Comparison of ENCODE assay signal across 8 mouse cellular contexts in the genomic region with DNA sequence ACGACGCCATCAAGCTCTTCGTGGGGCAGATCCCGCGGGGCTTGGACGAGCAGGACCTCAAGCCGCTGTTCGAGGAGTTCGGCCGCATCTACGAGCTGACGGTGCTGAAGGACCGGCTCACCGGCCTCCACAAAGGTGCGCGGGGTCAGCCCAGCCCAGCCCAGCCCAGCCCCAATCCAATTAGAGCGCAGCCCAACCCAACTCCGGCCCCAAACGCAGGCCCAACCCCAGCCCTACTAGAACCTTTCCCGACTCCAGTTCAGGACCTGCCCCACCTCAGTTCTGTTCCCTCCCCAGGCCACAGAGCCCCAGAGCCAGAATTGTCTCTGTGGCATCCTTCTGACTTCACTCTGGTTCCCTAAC. TPM values are rescaled to one million over a fixed set of nuclear protein-coding genes. Genes with fewer than 3 reads are reported as not detected.
DNase-seq lines count a peak whose midpoint lies in the region; ATAC-seq and TF ChIP-seq lines count a peak whose summit lies in the region.

No protein-coding gene starts in this region.

- under 1% methylated on average over 20 of the region's 20 CpGs for WGBS in neural tube, embryonic 11.5 days
- WGBS in limb, embryonic 14.5 days, result 0% methylated on average over 20 of the region's 20 CpGs
- 1% methylated on average over 20 of the region's 20 CpGs for WGBS in stomach, embryonic 14.5 days

- H3K4me2 ChIP-seq in neural tube, embryonic 11.5 days (ENCODE audit: low read depth), result peak overlapping the region; percentile 39
- peak overlapping the region; percentile 76 for H3K4me2 ChIP-seq in limb, embryonic 14.5 days (replicated peaks; ENCODE audit: low read depth, low read length, severe bottlenecking)
- peak overlapping the region; percentile 42 for H3K4me2 ChIP-seq in stomach, embryonic 14.5 days (replicated peaks; ENCODE audit: low read depth, low read length)

- H3K4me1 ChIP-seq in neural tube, embryonic 11.5 days (ENCODE audit: control insufficient read depth, insufficient read depth, low read length), result no peaks in the 10 kb centered on the region; the same call in 1 of the 2 replicates
- peaks cover 7% of the 10 kb centered on the region; the same call in 1 of the 2 replicates for H3K4me1 ChIP-seq in limb, embryonic 14.5 days (ENCODE audit: control insufficient read depth, insufficient read depth, low read length)
- H3K4me1 ChIP-seq in stomach, embryonic 14.5 days (ENCODE audit: control insufficient read depth, insufficient read depth, low read length), result no peaks in the 10 kb centered on the region

- no peaks in the 10 kb centered on the region for H3K9me3 ChIP-seq in neural tube, embryonic 11.5 days (ENCODE audit: control insufficient read depth, low read length)
- H3K9me3 ChIP-seq in limb, embryonic 14.5 days (ENCODE audit: control insufficient read depth, low read length), result no peaks in the 10 kb centered on the region
- H3K9me3 ChIP-seq in stomach, embryonic 14.5 days (ENCODE audit: control insufficient read depth, low read depth, low read length), result no peaks in the 10 kb centered on the region

- peaks cover 5% of the 10 kb centered on the region; the same call in 1 of the 2 replicates for H3K27me3 ChIP-seq in neural tube, embryonic 11.5 days (ENCODE audit: control insufficient read depth, insufficient read depth, low read length)
- H3K27me3 ChIP-seq in limb, embryonic 14.5 days (ENCODE audit: control insufficient read depth, insufficient read depth, low read length), result no peaks in the 10 kb centered on the region
- peaks cover 5% of the 10 kb centered on the region; the same call in 1 of the 2 replicates for H3K27me3 ChIP-seq in stomach, embryonic 14.5 days (ENCODE audit: control insufficient read depth, insufficient read depth, low read length)

- no peaks in the 10 kb centered on the region for H3K36me3 ChIP-seq in neural tube, embryonic 11.5 days (ENCODE audit: control insufficient read depth, insufficient read depth, low read length)
- H3K36me3 ChIP-seq in limb, embryonic 14.5 days (ENCODE audit: control insufficient read depth, insufficient read depth, low read length), result no peaks in the 10 kb centered on the region
- no peaks in the 10 kb centered on the region for H3K36me3 ChIP-seq in stomach, embryonic 14.5 days (ENCODE audit: control insufficient read depth, insufficient read depth, low read length)

- peak overlapping the region; percentile 45 for H3K9ac ChIP-seq in neural tube, embryonic 11.5 days (ENCODE audit: low read length)
- H3K9ac ChIP-seq in limb, embryonic 14.5 days (ENCODE audit: low read depth, low read length, severe bottlenecking), result no peak overlapping the region
- no peak overlapping the region for H3K9ac ChIP-seq in stomach, embryonic 14.5 days (replicated peaks; ENCODE audit: low read depth, low read length)

- peak overlapping the region; percentile 34 for H3K4me3 ChIP-seq in neural tube, embryonic 11.5 days (ENCODE audit: low read depth, low read length)
- H3K4me3 ChIP-seq in limb, embryonic 14.5 days (replicated peaks; ENCODE audit: low read length), result peak overlapping the region; percentile 44
- H3K4me3 ChIP-seq in stomach, embryonic 14.5 days (ENCODE audit: low read depth, low read length), result peak overlapping the region; percentile 21; the same call in 1 of the 2 replicates

- no peak for TF ChIP-seq POLR2A in limb, embryonic 14.5 days (IDR thresholded peaks at IDR 0.05; ENCODE audit: borderline replicate concordance, extremely low read depth, insufficient read depth, insufficient read length)

- DNase-seq in cerebellum, adult 11-12 months, result no peak
- DNase-seq in neural tube, embryonic 11.5 days (ENCODE audit: low spot score), result no peak
- no peak for DNase-seq in neural tube, embryonic 10.5 days (ENCODE audit: extremely low spot score, low spot score)
- DNase-seq in limb, embryonic 14.5 days (ENCODE audit: low spot score), result no peak
- DNase-seq in right cerebral cortex, postnatal 14 days, result no peak
- DNase-seq in testis, postnatal 14 days (ENCODE audit: low spot score), result no peak

- ATAC-seq in cerebellum, adult (ENCODE audit: insufficient number of reproducible peaks, low FRiP score, low TSS enrichment), result peak; percentile 56; the same call in 1 of the 2 replicates
- ATAC-seq in neural tube, embryonic 11.5 days (ENCODE audit: insufficient read depth, low FRiP score, low TSS enrichment), result no peak; the same call in 1 of the 2 replicates
- ATAC-seq in limb, embryonic 14.5 days (ENCODE audit: low FRiP score, low read depth), result no peak; the same call in 1 of the 2 replicates
- no peak for ATAC-seq in stomach, embryonic 14.5 days (ENCODE audit: insufficient number of reproducible peaks, insufficient read depth, low FRiP score, low read depth)

- H3K27ac ChIP-seq in neural tube, embryonic 11.5 days (ENCODE audit: low read depth, low read length), result peak overlapping the region; percentile 42; the same call in 1 of the 2 replicates
- H3K27ac ChIP-seq in limb, embryonic 14.5 days (replicated peaks; ENCODE audit: low read depth, low read length), result no peak overlapping the region
- H3K27ac ChIP-seq in stomach, embryonic 14.5 days (ENCODE audit: low read length), result no peak overlapping the region

RNA-seq across cellular contexts. Expression of a gene that starts 0.8 kb away (rescaled TPM):
- polyA plus RNA-seq in neural tube, embryonic 11.5 days (2014; fragmentation: Nextera tagmentation; extraction: Ambion mirVana), result 6.1 and 6.3 TPM in 2 replicates
- polyA plus RNA-seq in limb, embryonic 14.5 days (2012; rRNA removed), result 0.06 and 0.16 TPM in 2 replicates
- not detected in 2 replicates for polyA plus RNA-seq in limb, embryonic 14.5 days (2014; fragmentation: Nextera tagmentation; extraction: Ambion mirVana)
- polyA plus RNA-seq in stomach, embryonic 14.5 days (2014; fragmentation: Nextera tagmentation; extraction: Ambion mirVana), result 4.0 and 4.6 TPM in 2 replicates

RNA-seq across cellular contexts. Expression of a gene that starts 38.6 kb away (rescaled TPM):
- polyA plus RNA-seq in neural tube, embryonic 11.5 days (2014; fragmentation: Nextera tagmentation; extraction: Ambion mirVana), result 107 and 135 TPM in 2 replicates
- polyA plus RNA-seq in limb, embryonic 14.5 days (2012; rRNA removed), result 55.2 and 57.0 TPM in 2 replicates
- polyA plus RNA-seq in limb, embryonic 14.5 days (2014; fragmentation: Nextera tagmentation; extraction: Ambion mirVana), result 20.3 and 31.1 TPM in 2 replicates
- polyA plus RNA-seq in stomach, embryonic 14.5 days (2014; fragmentation: Nextera tagmentation; extraction: Ambion mirVana), result 38.9 and 39.5 TPM in 2 replicates

RNA-seq across cellular contexts. Expression of a gene that starts 38.8 kb away (rescaled TPM):
- polyA plus RNA-seq in neural tube, embryonic 11.5 days (2014; fragmentation: Nextera tagmentation; extraction: Ambion mirVana), result not detected in 2 replicates
- 0.10 TPM in 2 replicates for polyA plus RNA-seq in limb, embryonic 14.5 days (2012; rRNA removed)
- not detected in 2 replicates for polyA plus RNA-seq in limb, embryonic 14.5 days (2014; fragmentation: Nextera tagmentation; extraction: Ambion mirVana)
- polyA plus RNA-seq in stomach, embryonic 14.5 days (2014; fragmentation: Nextera tagmentation; extraction: Ambion mirVana), result 0.39 TPM in 1 of 2 replicates, not detected in the other

RNA-seq across cellular contexts. Expression of a gene that starts 39.1 kb away (rescaled TPM):
- 43.2 and 49.9 TPM in 2 replicates for polyA plus RNA-seq in neural tube, embryonic 11.5 days (2014; fragmentation: Nextera tagmentation; extraction: Ambion mirVana)
- polyA plus RNA-seq in limb, embryonic 14.5 days (2012; rRNA removed), result 82.0 and 110 TPM in 2 replicates
- polyA plus RNA-seq in limb, embryonic 14.5 days (2014; fragmentation: Nextera tagmentation; extraction: Ambion mirVana), result 94.9 and 109 TPM in 2 replicates
- 86.7 and 88.1 TPM in 2 replicates for polyA plus RNA-seq in stomach, embryonic 14.5 days (2014; fragmentation: Nextera tagmentation; extraction: Ambion mirVana)
